Comparison of ENCODE assay signal across 10 mouse cellular contexts in the genomic region with DNA sequence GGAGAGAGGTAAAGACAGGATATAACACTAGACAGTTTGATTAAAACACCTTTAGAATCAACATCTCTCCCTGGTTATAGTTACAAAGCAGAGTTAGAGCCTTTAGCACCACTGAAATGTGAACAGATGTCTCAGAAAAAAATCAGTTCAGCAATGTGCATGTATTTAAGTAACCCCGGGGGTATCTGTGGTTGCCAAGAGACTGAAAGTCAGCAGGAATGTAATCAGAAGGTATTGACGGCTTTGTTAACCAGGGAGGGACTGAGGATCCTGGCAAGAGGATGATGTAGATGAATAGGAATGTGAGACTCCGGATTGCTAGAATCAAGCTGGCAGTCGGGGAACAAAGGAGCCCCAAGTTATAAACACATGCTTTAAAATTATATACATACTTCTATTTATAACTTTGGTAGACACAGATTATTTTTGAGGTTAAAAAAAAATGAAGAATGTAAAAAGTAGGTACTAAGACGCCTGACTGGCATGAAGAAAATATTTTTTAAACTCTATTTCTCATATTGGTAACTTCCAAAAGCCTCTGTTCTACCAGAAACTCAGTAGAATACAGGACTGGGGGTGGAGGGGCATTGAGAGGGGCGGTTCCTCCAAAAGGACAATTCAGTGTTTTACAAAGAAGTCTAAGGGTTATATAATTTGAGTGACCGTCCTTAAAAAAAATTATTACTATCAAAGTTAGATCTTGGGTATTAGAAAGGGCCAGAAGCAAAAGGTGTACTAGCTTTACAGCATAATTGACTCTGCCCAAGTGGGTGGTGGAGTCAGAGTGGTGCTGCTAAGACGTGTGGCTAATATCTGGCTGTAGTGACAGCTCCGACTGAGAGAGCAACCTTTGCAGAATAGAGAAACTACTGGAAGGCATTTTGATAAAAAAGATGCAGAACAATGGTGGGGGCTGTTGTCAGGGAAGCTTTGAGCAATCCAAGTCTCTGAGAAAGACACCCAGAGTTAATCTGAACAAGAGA.
DNase-seq lines count a peak whose midpoint lies in the region; ATAC-seq and TF ChIP-seq lines count a peak whose summit lies in the region.
"Had no signal": no experiment of that assay in that cellular context is flagged by ENCODE, and none has a peak within 500 bp of the region (broad histone marks: within the 10 kb centered on the region; RNA-seq: fewer than 3 reads in every experiment).

No protein-coding gene starts in this region.

- no peaks in the 10 kb centered on the region for H3K9me3 ChIP-seq in heart, embryonic 13.5 days
- H3K9me3 ChIP-seq in midbrain, embryonic 12.5 days, result no peaks in the 10 kb centered on the region

- no peak overlapping the region for H3K9ac ChIP-seq in heart, embryonic 13.5 days
- H3K9ac ChIP-seq in midbrain, embryonic 12.5 days (replicated peaks), result no peak overlapping the region
- H3K9ac ChIP-seq: liver, embryonic 14.5 days had no signal

- TF ChIP-seq CTCF in embryonic fibroblast, embryonic 13.5 days (IDR thresholded peaks at IDR 0.05; ENCODE audit: borderline replicate concordance, insufficient read depth, low read length), result no peak

- H3K4me1 ChIP-seq in heart, embryonic 13.5 days, result peaks cover 19% of the 10 kb centered on the region
- peaks cover 5% of the 10 kb centered on the region; the same call in 1 of the 2 replicates for H3K4me1 ChIP-seq in embryonic fibroblast, embryonic 13.5 days (ENCODE audit: control insufficient read depth, insufficient read depth, low read length)
- H3K4me1 ChIP-seq in midbrain, embryonic 12.5 days, result peaks cover 24% of the 10 kb centered on the region

- H3K4me2 ChIP-seq in heart, embryonic 13.5 days, result peak overlapping the region; percentile 37
- H3K4me2 ChIP-seq in midbrain, embryonic 12.5 days (replicated peaks), result no peak overlapping the region

- peak overlapping the region; percentile 32; the same call in 1 of the 2 replicates for H3K27ac ChIP-seq in heart, embryonic 13.5 days (replicated peaks)
- H3K27ac ChIP-seq in embryonic fibroblast, embryonic 13.5 days (ENCODE audit: insufficient read depth, low read length), result peak overlapping the region; percentile 14
- H3K27ac ChIP-seq in midbrain, embryonic 12.5 days (replicated peaks), result peak overlapping the region; percentile 56
- H3K27ac ChIP-seq: liver, embryonic 14.5 days had no signal

- no peak overlapping the region for H3K4me3 ChIP-seq in heart, embryonic 13.5 days
- H3K4me3 ChIP-seq in embryonic fibroblast, embryonic 13.5 days (ENCODE audit: insufficient read depth, low read length), result no peak overlapping the region
- no peak overlapping the region for H3K4me3 ChIP-seq in midbrain, embryonic 12.5 days

- 24% methylated on average over 9 of the region's 9 CpGs for WGBS in heart, embryonic 13.5 days
- WGBS in midbrain, embryonic 12.5 days, result 16% methylated on average over 9 of the region's 9 CpGs

- DNase-seq in heart, postnatal 36 days, result no peak
- DNase-seq in NIH3T3 (ENCODE audit: low read depth), result peak; percentile 57
- DNase-seq in adrenal gland, postnatal 25 days, result no peak
- DNase-seq in layer of hippocampus, adult 11-12 months (ENCODE audit: low spot score), result no peak
- no peak for DNase-seq in cerebellum, adult 11-12 months
- DNase-seq: cerebellum, adult 9-10 months had no signal

- H3K27me3 ChIP-seq in heart, embryonic 13.5 days (replicated peaks), result no peaks in the 10 kb centered on the region
- H3K27me3 ChIP-seq in midbrain, embryonic 12.5 days, result peaks cover 8% of the 10 kb centered on the region; the same call in 1 of the 2 replicates

- intact Hi-C loops in heart, postnatal 36 days (cut with DNase I), result no loop called here

- H3K36me3 ChIP-seq in heart, embryonic 13.5 days, result no peaks in the 10 kb centered on the region
- no peaks in the 10 kb centered on the region for H3K36me3 ChIP-seq in midbrain, embryonic 12.5 days

- no peak for TF ChIP-seq POLR2A in embryonic fibroblast, embryonic 13.5 days (IDR thresholded peaks at IDR 0.05; ENCODE audit: low read depth, low read length)

- no peak for ATAC-seq in heart, embryonic 13.5 days (ENCODE audit: extremely low read depth, insufficient number of reproducible peaks, low FRiP score, low TSS enrichment)
- ATAC-seq in midbrain, embryonic 12.5 days (ENCODE audit: low FRiP score, low read depth), result peak; percentile 69
